Mouse (Mus musculus) heart, postnatal 0 days (tissue): ENCODE results near the gene Mat2a. TPM values are rescaled to one million over a fixed set of nuclear protein-coding genes. Genes with fewer than 3 reads are reported as not detected.

Source experiments
- ATAC-seq: fragments of 200-750 bp; cut with Nextera tagmentation; 2 replicates; pipeline ENCODE4 v1.8.0; 2017; ENCODE audit warnings: low read depth, moderate number of reproducible peaks, moderate library complexity; ENCODE audit not compliant: insufficient read depth
- DNase-seq: peaks from one replicate; pipeline ENCODE4 v3.0.0-alpha.2; 2016; ENCODE audit warnings: low spot score
- H3K27ac ChIP-seq: fragments of 300-500 bp; sonication (generic); 2 replicates; pipeline ENCODE4 v1.5.1; 2014; ENCODE audit warnings: low read depth, mild to moderate bottlenecking
- H3K27me3 ChIP-seq: fragments of 300-500 bp; sonication (generic); 2 replicates; pipeline ENCODE4 v1.6.1; 2014; ENCODE audit warnings: low read length, mixed read lengths; ENCODE audit not compliant: control insufficient read depth, insufficient read depth
- H3K36me3 ChIP-seq: fragments of 300-500 bp; sonication (generic); replicated peaks from 2 replicates; pipeline ENCODE4 v1.6.1; 2014; ENCODE audit warnings: low read length, mixed read lengths; ENCODE audit not compliant: control insufficient read depth, insufficient read depth
- H3K4me1 ChIP-seq: fragments of 300-500 bp; sonication (generic); 2 replicates; pipeline ENCODE4 v1.6.1; 2014; ENCODE audit warnings: antibody characterized with exemption; ENCODE audit not compliant: control insufficient read depth, insufficient read depth
- H3K4me2 ChIP-seq: fragments of 300-500 bp; sonication (generic); 2 replicates; pipeline ENCODE4 v1.6.1; 2014; ENCODE audit warnings: low read depth, mild to moderate bottlenecking, low read length, moderate library complexity
- H3K4me3 ChIP-seq: fragments of 300-500 bp; sonication (generic); 2 replicates; pipeline ENCODE4 v1.5.1; 2014; ENCODE audit warnings: low read depth, low read length
- H3K9ac ChIP-seq: fragments of 300-500 bp; sonication (generic); replicated peaks from 2 replicates; pipeline ENCODE4 v1.6.1; 2014; ENCODE audit warnings: low read depth, low read length, mixed read lengths
- H3K9me3 ChIP-seq: fragments of 300-500 bp; sonication (generic); replicated peaks from 2 replicates; pipeline ENCODE4 v1.6.1; 2016; ENCODE audit warnings: low read length; ENCODE audit not compliant: control insufficient read depth
- CTCF ChIP-seq: IDR thresholded peaks from 2 replicates; pipeline ENCODE4 v1.5.1; 2016; ENCODE audit warnings: antibody characterized with exemption, control low read depth, low read depth
- EP300 ChIP-seq: IDR thresholded peaks from 2 replicates; pipeline ENCODE4 v1.6.1; 2016; ENCODE audit warnings: antibody characterized with exemption, low read depth
- WGBS: fragments of 180-500 bp; shearing (Covaris S2); extraction: QIAGEN DNeasy Blood & Tissue Kit; methylation state at CpG from one replicate; pipeline ENCODE4 v1.1.7; 2014; 5-methylcytosine and 5-hydroxymethylcytosine counted together
- polyA plus RNA-seq: library from polyadenylated mRNA; unstranded; fragments of >200 nt; fragmentation: Nextera tagmentation; extraction: Ambion mirVana; gene quantifications from 2 replicates; pipeline ENCODE4 v1.2.1, GENCODE M21; 2015
- total RNA-seq: library from RNA; depleted of rRNA; stranded (reverse); fragments of >200 nt; gene quantifications from 2 replicates; pipeline ENCODE4 v1.2.3, GENCODE M21; 2014; ENCODE audit warnings: low replicate concordance

Gene Mat2a
- total and polyA plus RNA-seq, 2 experiments from 2014 or later, result 111 to 229 TPM

- H3K4me2 ChIP-seq, result peak overlapping the region; percentile 72
- peak overlapping the region; percentile 99 for H3K27ac ChIP-seq
- peaks cover 17% of the 10 kb centered on the region for H3K4me1 ChIP-seq
- WGBS, result 3% methylated on average over 13 of the region's 13 CpGs
- peak overlapping the region; percentile 76 for H3K9ac ChIP-seq
- ATAC-seq (peak; percentile 45), DNase-seq (peak; percentile 59)
- no peaks in the 10 kb centered on the region for H3K27me3 ChIP-seq
- TF ChIP-seq EP300 (no peak), CTCF (no peak)
- H3K4me3 ChIP-seq, result peak overlapping the region; percentile 57
- peaks cover 28% of the 10 kb centered on the region for H3K36me3 ChIP-seq
- no peaks in the 10 kb centered on the region for H3K9me3 ChIP-seq
These were observed 49.9 kb downstream of the Mat2a start for GRCm38 (mm10) chr6:72389471-72389940.

- TF ChIP-seq CTCF, result no peak
- no peak for TF ChIP-seq EP300
- ATAC-seq, result no peak
- H3K36me3 ChIP-seq, result peaks cover 32% of the 10 kb centered on the region
- DNase-seq, result no peak
- H3K4me3 ChIP-seq, result peak overlapping the region; percentile 57; the same call in 1 of the 2 replicates
- no peaks in the 10 kb centered on the region for H3K27me3 ChIP-seq
- peak overlapping the region; percentile 76 for H3K9ac ChIP-seq
- WGBS, result 75% methylated on average over 6 of the region's 6 CpGs
- no peaks in the 10 kb centered on the region for H3K9me3 ChIP-seq
- peak overlapping the region; percentile 72 for H3K4me2 ChIP-seq
- H3K27ac ChIP-seq, result peak overlapping the region; percentile 99; the same call in 1 of the 2 replicates
- peaks cover 17% of the 10 kb centered on the region for H3K4me1 ChIP-seq
These were observed 50.5 kb downstream of the Mat2a start for GRCm38 (mm10) chr6:72388791-72389329.

- ATAC-seq (no peak), DNase-seq (no peak)
- no peaks in the 10 kb centered on the region for H3K27me3 ChIP-seq
- no peak for TF ChIP-seq EP300
- TF ChIP-seq CTCF, result no peak
- WGBS, result 72% methylated on average over 10 of the region's 10 CpGs
- peaks cover 17% of the 10 kb centered on the region for H3K4me1 ChIP-seq
- 0 out of 2 replicates have a peak overlapping the region, but pooled peaks have one; percentile 99 for H3K27ac ChIP-seq
- H3K4me3 ChIP-seq, result no peak overlapping the region
- no peak overlapping the region for H3K4me2 ChIP-seq
- H3K9ac ChIP-seq, result no peak overlapping the region
- H3K9me3 ChIP-seq, result no peaks in the 10 kb centered on the region
- peaks cover 32% of the 10 kb centered on the region for H3K36me3 ChIP-seq
These were observed 51.1 kb downstream of the Mat2a start for GRCm38 (mm10) chr6:72388266-72388665.

- Histone ChIP-seq H3K4me2 (no peak overlapping the region), H3K27me3 (no peaks in the 10 kb centered on the region), H3K4me1 (peaks cover 17% of the 10 kb centered on the region), H3K4me3 (no peak overlapping the region), H3K27ac (no peak overlapping the region), H3K9ac (no peak overlapping the region), H3K36me3 (peaks cover 32% of the 10 kb centered on the region), H3K9me3 (no peaks in the 10 kb centered on the region)
- ATAC-seq (no peak), DNase-seq (no peak)
- WGBS, result 95% methylated on average over 3 of the region's 3 CpGs
- TF ChIP-seq CTCF (no peak), EP300 (no peak)
These were observed 51.5 kb downstream of the Mat2a start for GRCm38 (mm10) chr6:72387816-72388215.

GRCm38 (mm10) chr6:72386561-72386960 is 52.8 kb downstream of the Mat2a start:
- Histone ChIP-seq H3K9ac (no peak overlapping the region), H3K27ac (no peak overlapping the region), H3K4me3 (no peak overlapping the region), H3K27me3 (no peaks in the 10 kb centered on the region), H3K36me3 (peaks cover 32% of the 10 kb centered on the region), H3K4me1 (peaks cover 17% of the 10 kb centered on the region), H3K4me2 (no peak overlapping the region), H3K9me3 (no peaks in the 10 kb centered on the region)
- TF ChIP-seq EP300 (no peak), CTCF (no peak)
- ATAC-seq (no peak), DNase-seq (no peak)
- WGBS, result 85% methylated on average over 2 of the region's 2 CpGs

GRCm38 (mm10) chr6:72385258-72385657 is 54.1 kb downstream of the Mat2a start:
- Histone ChIP-seq H3K27me3 (no peaks in the 10 kb centered on the region), H3K36me3 (peaks cover 32% of the 10 kb centered on the region), H3K27ac (no peak overlapping the region), H3K9me3 (no peaks in the 10 kb centered on the region), H3K4me1 (peaks cover 9% of the 10 kb centered on the region), H3K9ac (no peak overlapping the region), H3K4me2 (no peak overlapping the region), H3K4me3 (no peak overlapping the region)
- no peak for DNase-seq
- ATAC-seq, result no peak
- TF ChIP-seq EP300 (no peak), CTCF (no peak)
- WGBS, result 56% methylated on average over 4 of the region's 4 CpGs
